Mouse (Mus musculus) embryonic facial prominence, embryonic 14.5 days (tissue): ENCODE measurements at regions not wholly inside any gene's neighbourhood (a gene's known extent, or its start where the extent isn't known, plus 50 kb on each side); places are given as distances from the start of the nearest gene placed in this dataset.

Experiments
- ATAC-seq: fragments of 200-750 bp; cut with Nextera tagmentation; 2 replicates; pipeline ENCODE4 v1.8.0; 2017; ENCODE audit warnings: low read depth, moderate number of reproducible peaks, moderate TSS enrichment
- DNase-seq: peaks from one replicate; pipeline ENCODE4 v3.0.0-alpha.2; 2015; ENCODE audit warnings: low spot score
- H3K27ac ChIP-seq: fragments of 300-500 bp; sonication (generic); replicated peaks from 2 replicates; pipeline ENCODE4 v1.5.1; 2014; ENCODE audit warnings: low read depth, mild to moderate bottlenecking, low read length, moderate library complexity
- H3K27me3 ChIP-seq: fragments of 300-500 bp; sonication (generic); replicated peaks from 2 replicates; pipeline ENCODE4 v1.6.1; 2014; ENCODE audit warnings: low read length; ENCODE audit not compliant: control insufficient read depth, insufficient read depth
- H3K36me3 ChIP-seq: fragments of 300-500 bp; sonication (generic); 2 replicates; pipeline ENCODE4 v1.6.1; 2014; ENCODE audit warnings: low read length, mixed read lengths; ENCODE audit not compliant: control insufficient read depth, insufficient read depth
- H3K4me1 ChIP-seq: fragments of 300-500 bp; sonication (generic); 2 replicates; pipeline ENCODE4 v1.6.1; 2014; ENCODE audit warnings: antibody characterized with exemption, low read length; ENCODE audit not compliant: control insufficient read depth, insufficient read depth
- H3K4me2 ChIP-seq: fragments of 300-500 bp; sonication (generic); 2 replicates; pipeline ENCODE4 v1.6.1; 2014; ENCODE audit warnings: low read depth, mild to moderate bottlenecking, low read length, moderate library complexity, mixed read lengths
- H3K4me3 ChIP-seq: fragments of 300-500 bp; sonication (generic); 2 replicates; pipeline ENCODE4 v1.5.1; 2014; ENCODE audit warnings: low read depth, mild to moderate bottlenecking, low read length
- H3K9ac ChIP-seq: fragments of 300-500 bp; sonication (generic); 2 replicates; pipeline ENCODE4 v1.6.1; 2014; ENCODE audit warnings: low read depth, mild to moderate bottlenecking, low read length, moderate library complexity, mixed read lengths
- H3K9me3 ChIP-seq: fragments of 300-500 bp; sonication (generic); 2 replicates; pipeline ENCODE4 v1.6.1; 2016; ENCODE audit warnings: low read length; ENCODE audit not compliant: control insufficient read depth
- WGBS: fragments of 180-500 bp; shearing (Covaris S2); extraction: QIAGEN DNeasy Blood & Tissue Kit; methylation state at CpG from one replicate; pipeline ENCODE4 v1.1.7; 2014; 5-methylcytosine and 5-hydroxymethylcytosine counted together

DNA sequence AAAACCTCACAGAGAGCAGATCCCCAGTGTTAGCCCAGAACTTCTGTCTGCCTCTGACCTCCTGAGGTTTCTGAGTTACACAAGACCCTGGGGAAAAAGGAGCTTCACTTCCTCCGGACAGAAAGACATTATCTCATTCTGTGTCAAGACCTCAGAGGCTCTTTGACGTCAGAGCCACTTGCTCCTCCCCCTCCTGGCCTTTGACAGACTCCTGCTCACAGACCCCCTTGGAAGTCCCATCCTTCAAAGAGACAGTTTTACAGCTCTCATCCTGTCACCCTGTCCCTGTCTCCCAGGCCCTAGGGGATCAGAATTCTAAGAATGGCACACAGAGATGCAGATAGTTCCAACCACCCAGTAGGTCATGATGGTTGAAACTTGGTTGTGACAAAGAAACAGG lies 206.2 kb upstream of the Tnp1 start:
- no peak for DNase-seq

DNA sequence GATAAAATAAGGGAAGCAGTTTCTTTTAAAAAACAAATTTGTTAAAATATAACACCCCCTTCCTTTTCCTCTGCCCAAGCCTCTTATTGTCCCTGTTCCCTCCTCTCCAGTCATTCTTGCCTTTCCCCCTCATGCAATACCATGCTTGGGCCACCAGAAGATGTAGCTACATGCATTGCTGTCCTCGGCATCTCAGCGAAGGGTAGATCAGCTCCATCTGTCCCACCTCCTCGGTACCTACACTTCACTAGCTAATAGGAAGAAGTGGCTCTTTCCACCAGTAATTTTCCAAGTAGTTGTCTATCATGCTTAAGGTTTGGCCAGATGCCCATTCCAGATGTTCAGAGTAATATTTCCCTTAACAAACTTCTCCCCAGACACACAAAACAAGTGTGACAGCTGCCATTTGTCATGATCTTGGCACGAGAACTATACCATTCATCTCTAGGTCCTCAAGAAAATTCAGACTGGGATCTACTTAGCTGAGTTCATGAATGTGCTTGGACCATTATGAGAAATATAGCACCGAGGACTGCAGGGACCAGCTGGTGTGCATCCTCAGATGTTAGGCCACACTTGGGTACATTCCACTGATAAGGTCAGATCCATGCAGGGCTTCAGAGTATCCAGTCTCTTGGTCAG lies 198.7 kb upstream of the Tnp1 start:
- Histone ChIP-seq H3K36me3 (no peaks in the 10 kb centered on the region), H3K27me3 (no peaks in the 10 kb centered on the region), H3K9me3 (no peaks in the 10 kb centered on the region), H3K4me2 (no peak overlapping the region), H3K4me3 (no peak overlapping the region), H3K4me1 (no peaks in the 10 kb centered on the region; the same call in 1 of the 2 replicates), H3K9ac (no peak overlapping the region), H3K27ac (no peak overlapping the region)
- ATAC-seq (no peak), DNase-seq (peak; percentile 61)
- 59% methylated on average over 5 of the region's 5 CpGs for WGBS

More for the DNA sequence above, 206.2 kb upstream of the Tnp1 start:
- Histone ChIP-seq H3K4me2 (no peak overlapping the region), H3K9ac (no peak overlapping the region), H3K36me3 (no peaks in the 10 kb centered on the region), H3K27me3 (no peaks in the 10 kb centered on the region), H3K4me1 (no peaks in the 10 kb centered on the region), H3K4me3 (no peak overlapping the region), H3K9me3 (no peaks in the 10 kb centered on the region), H3K27ac (no peak overlapping the region)
- no peak for ATAC-seq
- 13% methylated on average over 2 of the region's 2 CpGs for WGBS

DNA sequence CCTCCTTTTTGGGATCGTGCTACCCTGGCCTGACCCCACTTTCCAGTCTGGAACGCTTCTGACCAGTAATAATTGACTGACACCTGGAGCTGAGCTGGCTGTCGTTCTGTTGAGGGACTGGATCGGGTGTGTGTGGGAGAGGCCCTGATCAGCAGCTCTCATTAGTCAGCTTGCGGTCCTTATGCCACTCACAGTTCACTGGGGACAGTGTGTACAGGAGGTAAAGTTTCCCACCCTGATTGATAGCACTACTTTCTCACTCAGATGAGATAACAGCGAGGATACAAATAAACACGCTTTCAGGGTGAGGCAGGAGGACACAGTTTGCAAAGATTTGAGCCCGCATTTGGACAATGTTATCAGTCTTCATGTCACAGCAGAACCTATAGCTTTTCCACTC lies 191.7 kb upstream of the Tnp1 start:
- H3K27me3 ChIP-seq, result no peaks in the 10 kb centered on the region
- no peaks in the 10 kb centered on the region for H3K9me3 ChIP-seq
- H3K36me3 ChIP-seq, result no peaks in the 10 kb centered on the region
- H3K4me1 ChIP-seq, result no peaks in the 10 kb centered on the region
- ATAC-seq, result no peak
- no peak overlapping the region for H3K27ac ChIP-seq
- 83% methylated on average over 8 of the region's 8 CpGs for WGBS
- no peak overlapping the region for H3K4me3 ChIP-seq
- no peak overlapping the region for H3K9ac ChIP-seq
- no peak overlapping the region for H3K4me2 ChIP-seq
- no peak for DNase-seq

DNA sequence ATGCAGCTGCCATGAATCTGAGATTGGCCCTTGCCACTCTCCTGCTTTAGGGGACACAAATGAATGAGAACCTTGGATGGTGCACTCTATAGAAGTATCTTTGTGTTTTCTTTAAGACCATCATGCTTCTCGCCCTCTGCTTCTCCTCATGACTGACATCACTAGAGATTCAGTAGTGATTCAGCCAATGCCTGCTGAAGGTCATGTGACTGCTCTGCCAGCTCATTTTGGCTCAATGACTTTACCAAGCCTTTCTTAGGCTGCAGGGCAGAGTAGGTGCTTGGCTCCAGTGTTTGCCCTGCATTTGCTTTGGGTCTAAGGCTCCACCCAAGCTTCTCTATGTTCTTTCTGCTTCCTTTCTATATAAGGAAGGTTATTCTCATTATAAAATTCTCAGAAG lies 190.1 kb upstream of the Tnp1 start:
- H3K9me3 ChIP-seq, result no peaks in the 10 kb centered on the region
- H3K4me1 ChIP-seq, result no peaks in the 10 kb centered on the region
- H3K27ac ChIP-seq, result no peak overlapping the region
- no peaks in the 10 kb centered on the region for H3K36me3 ChIP-seq
- no peak overlapping the region for H3K9ac ChIP-seq
- H3K4me2 ChIP-seq, result no peak overlapping the region
- WGBS, result 96% methylated on average over 1 of the region's 1 CpGs
- H3K4me3 ChIP-seq, result no peak overlapping the region
- ATAC-seq (no peak), DNase-seq (no peak)
- H3K27me3 ChIP-seq, result no peaks in the 10 kb centered on the region

- no peaks in the 10 kb centered on the region for H3K27me3 ChIP-seq
- H3K36me3 ChIP-seq, result no peaks in the 10 kb centered on the region
- no peak for ATAC-seq
- H3K4me2 ChIP-seq, result no peak overlapping the region
- no peak overlapping the region for H3K9ac ChIP-seq
- no peak for DNase-seq
- H3K4me3 ChIP-seq, result no peak overlapping the region
- no peaks in the 10 kb centered on the region for H3K4me1 ChIP-seq
- no peaks in the 10 kb centered on the region for H3K9me3 ChIP-seq
- H3K27ac ChIP-seq, result no peak overlapping the region
- WGBS, result 42% methylated on average over 2 of the region's 2 CpGs
These were observed 184.4 kb upstream of the Tnp1 start for GRCm38 (mm10) chr1:73200112-73200511.

DNA sequence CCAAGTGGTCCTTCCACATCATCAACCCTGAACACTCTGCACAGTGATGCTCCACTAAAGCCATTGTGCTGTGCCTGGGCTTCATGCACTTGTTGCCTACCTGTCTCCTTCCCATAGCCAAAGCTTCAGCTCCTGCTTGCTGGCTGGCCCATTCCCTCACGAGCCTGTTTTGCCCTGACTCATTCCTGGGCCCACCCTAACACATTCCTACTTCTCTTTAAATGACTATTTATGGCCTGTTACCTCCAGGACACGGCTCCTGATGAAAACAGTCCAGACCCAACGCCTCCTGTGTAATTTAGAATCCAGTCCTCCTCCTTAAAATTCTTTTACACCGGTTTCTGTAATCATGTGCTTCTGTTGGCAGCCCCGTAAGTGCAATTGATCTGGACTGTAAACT lies 175.1 kb upstream of the Tnp1 start:
- no peak overlapping the region for H3K4me2 ChIP-seq
- no peak overlapping the region for H3K27ac ChIP-seq
- no peaks in the 10 kb centered on the region for H3K36me3 ChIP-seq
- no peak overlapping the region for H3K4me3 ChIP-seq
- DNase-seq, result no peak
- no peaks in the 10 kb centered on the region for H3K27me3 ChIP-seq
- H3K9me3 ChIP-seq, result no peaks in the 10 kb centered on the region
- no peak overlapping the region for H3K9ac ChIP-seq
- 79% methylated on average over 5 of the region's 5 CpGs for WGBS
- H3K4me1 ChIP-seq, result no peaks in the 10 kb centered on the region
- no peak for ATAC-seq

GRCm38 (mm10) chr1:73188796-73189195 lies 173.1 kb upstream of the Tnp1 start:
- WGBS, result 54% methylated on average over 2 of the region's 2 CpGs
- Histone ChIP-seq H3K36me3 (no peaks in the 10 kb centered on the region), H3K4me3 (no peak overlapping the region), H3K27me3 (no peaks in the 10 kb centered on the region), H3K4me1 (no peaks in the 10 kb centered on the region), H3K9ac (no peak overlapping the region), H3K4me2 (no peak overlapping the region), H3K9me3 (no peaks in the 10 kb centered on the region), H3K27ac (no peak overlapping the region)
- ATAC-seq (no peak), DNase-seq (peak; percentile 41)

- no peak overlapping the region for H3K4me3 ChIP-seq
- H3K27me3 ChIP-seq, result no peaks in the 10 kb centered on the region
- no peak overlapping the region for H3K4me2 ChIP-seq
- H3K9ac ChIP-seq, result no peak overlapping the region
- H3K9me3 ChIP-seq, result no peaks in the 10 kb centered on the region
- H3K4me1 ChIP-seq, result no peaks in the 10 kb centered on the region
- DNase-seq (no peak), ATAC-seq (no peak)
- 77% methylated on average over 6 of the region's 6 CpGs for WGBS
- no peaks in the 10 kb centered on the region for H3K36me3 ChIP-seq
- H3K27ac ChIP-seq, result no peak overlapping the region
These were observed 168.8 kb upstream of the Tnp1 start for GRCm38 (mm10) chr1:73184477-73184876.

- 56% methylated on average over 3 of the region's 3 CpGs for WGBS
- ATAC-seq (no peak), DNase-seq (peak; percentile 54)
- Histone ChIP-seq H3K4me3 (no peak overlapping the region), H3K36me3 (no peaks in the 10 kb centered on the region), H3K27ac (no peak overlapping the region), H3K9ac (no peak overlapping the region), H3K27me3 (no peaks in the 10 kb centered on the region), H3K4me1 (no peaks in the 10 kb centered on the region), H3K9me3 (no peaks in the 10 kb centered on the region), H3K4me2 (no peak overlapping the region)
These were observed 163.1 kb upstream of the Tnp1 start for GRCm38 (mm10) chr1:73178810-73179209.
